Mouse (Mus musculus) midbrain, embryonic 14.5 days (tissue): Measurements from ENCODE around the gene Ttc3. TPM values are rescaled to one million over a fixed set of nuclear protein-coding genes. Genes with fewer than 3 reads are reported as not detected.

Experiments used
- ATAC-seq: fragments of 200-750 bp; cut with Nextera tagmentation; 2 replicates; pipeline ENCODE4 v1.8.0; 2017; ENCODE audit warnings: moderate number of reproducible peaks, moderate library complexity; ENCODE audit not compliant: low FRiP score, low TSS enrichment
- DNase-seq: peaks from one replicate; pipeline ENCODE4 v3.0.0-alpha.2; 2015
- H3K27ac ChIP-seq: fragments of 300-500 bp; sonication (generic); replicated peaks from 2 replicates; pipeline ENCODE4 v1.5.1; 2014; ENCODE audit warnings: mild to moderate bottlenecking, low read depth, low read length, moderate library complexity
- H3K27me3 ChIP-seq: fragments of 300-500 bp; sonication (generic); 2 replicates; pipeline ENCODE4 v1.6.1; 2014; ENCODE audit warnings: low read length, control low read depth, mixed read lengths; ENCODE audit not compliant: control insufficient read depth, insufficient read depth
- H3K36me3 ChIP-seq: fragments of 300-500 bp; sonication (generic); 2 replicates; pipeline ENCODE4 v1.6.1; 2014; ENCODE audit warnings: low read length, control low read depth; ENCODE audit not compliant: control insufficient read depth, insufficient read depth
- H3K4me1 ChIP-seq: fragments of 300-500 bp; sonication (generic); 2 replicates; pipeline ENCODE4 v1.6.1; 2014; ENCODE audit warnings: mild to moderate bottlenecking, antibody characterized with exemption, low read length, control low read depth; ENCODE audit not compliant: control insufficient read depth, insufficient read depth
- H3K4me2 ChIP-seq: fragments of 300-500 bp; sonication (generic); 2 replicates; pipeline ENCODE4 v1.6.1; 2014; ENCODE audit warnings: mild to moderate bottlenecking, low read length, moderate library complexity
- H3K4me3 ChIP-seq: fragments of 300-500 bp; sonication (generic); replicated peaks from 2 replicates; pipeline ENCODE4 v1.5.1; 2014; ENCODE audit warnings: low read depth, low read length
- H3K9ac ChIP-seq: fragments of 300-500 bp; sonication (generic); replicated peaks from 2 replicates; pipeline ENCODE4 v1.6.1; 2014; ENCODE audit warnings: mild to moderate bottlenecking, low read length, moderate library complexity
- H3K9me3 ChIP-seq: fragments of 300-500 bp; sonication (generic); 2 replicates; pipeline ENCODE4 v1.6.1; 2016; ENCODE audit warnings: low read length, control low read depth, mixed read lengths; ENCODE audit not compliant: control insufficient read depth
- WGBS: fragments of 180-500 bp; shearing (Covaris S2); extraction: QIAGEN DNeasy Blood & Tissue Kit; methylation state at CpG from one replicate; pipeline ENCODE4 v1.1.7; 2014; 5-methylcytosine and 5-hydroxymethylcytosine counted together
- polyA plus RNA-seq: library from polyadenylated mRNA; unstranded; fragments of >200 nt; fragmentation: Nextera tagmentation; extraction: Ambion mirVana; gene quantifications from 2 replicates; pipeline ENCODE4 v1.2.1, GENCODE M21; 2014

Gene Ttc3
- polyA plus RNA-seq, 1 experiment from 2014 or later, result 1,144 TPM

DNA sequence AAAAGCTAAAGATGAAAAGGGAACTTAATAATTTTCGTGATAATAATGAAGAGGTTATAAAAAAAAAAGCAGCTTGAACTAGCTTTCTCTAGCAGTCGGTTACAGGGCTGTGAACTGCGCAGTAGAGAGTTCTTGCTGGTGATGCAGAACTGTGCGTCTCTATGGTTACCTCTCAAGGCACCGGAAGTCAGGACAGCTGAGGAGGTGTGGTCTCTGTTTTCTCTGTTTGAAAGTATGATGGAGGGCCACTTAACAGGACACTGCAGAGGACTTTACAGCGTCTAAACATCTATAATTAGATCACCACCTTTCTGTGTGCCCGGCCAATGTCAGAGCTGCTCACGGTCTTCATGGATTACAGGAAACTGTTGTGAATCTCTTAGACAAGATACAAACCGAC is 16.0 kb upstream of the Ttc3 start:
- Histone ChIP-seq H3K4me2 (no peak overlapping the region), H3K27me3 (no peaks in the 10 kb centered on the region), H3K27ac (no peak overlapping the region), H3K9ac (no peak overlapping the region), H3K4me3 (no peak overlapping the region), H3K4me1 (no peaks in the 10 kb centered on the region), H3K9me3 (no peaks in the 10 kb centered on the region), H3K36me3 (no peaks in the 10 kb centered on the region)
- 62% methylated on average over 9 of the region's 9 CpGs for WGBS
- DNase-seq, result peak; percentile 46
- no peak for ATAC-seq

DNA sequence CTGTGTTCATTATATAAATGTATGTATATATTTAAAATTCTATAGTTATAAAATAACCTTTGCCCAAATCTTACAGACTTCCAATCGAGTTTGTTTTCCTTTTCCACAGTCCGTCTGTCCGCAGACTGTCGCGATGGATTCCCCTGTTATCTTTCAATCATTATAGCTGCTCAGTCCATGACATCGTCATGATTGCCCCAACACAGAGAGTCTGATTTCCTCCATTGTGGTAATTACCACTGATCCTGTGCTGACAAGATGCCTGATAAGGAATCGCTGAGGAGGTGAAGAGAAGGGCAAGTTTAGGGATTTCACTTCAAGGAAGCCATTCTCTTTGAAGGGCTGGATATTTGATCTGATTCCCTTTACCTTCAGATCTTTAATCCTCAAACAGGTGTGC is 14.4 kb upstream of the Ttc3 start:
- Histone ChIP-seq H3K4me3 (no peak overlapping the region), H3K27me3 (no peaks in the 10 kb centered on the region), H3K9me3 (no peaks in the 10 kb centered on the region), H3K4me1 (no peaks in the 10 kb centered on the region), H3K36me3 (no peaks in the 10 kb centered on the region), H3K4me2 (no peak overlapping the region), H3K27ac (no peak overlapping the region), H3K9ac (no peak overlapping the region)
- DNase-seq (no peak), ATAC-seq (no peak)
- 76% methylated on average over 7 of the region's 7 CpGs for WGBS

DNA sequence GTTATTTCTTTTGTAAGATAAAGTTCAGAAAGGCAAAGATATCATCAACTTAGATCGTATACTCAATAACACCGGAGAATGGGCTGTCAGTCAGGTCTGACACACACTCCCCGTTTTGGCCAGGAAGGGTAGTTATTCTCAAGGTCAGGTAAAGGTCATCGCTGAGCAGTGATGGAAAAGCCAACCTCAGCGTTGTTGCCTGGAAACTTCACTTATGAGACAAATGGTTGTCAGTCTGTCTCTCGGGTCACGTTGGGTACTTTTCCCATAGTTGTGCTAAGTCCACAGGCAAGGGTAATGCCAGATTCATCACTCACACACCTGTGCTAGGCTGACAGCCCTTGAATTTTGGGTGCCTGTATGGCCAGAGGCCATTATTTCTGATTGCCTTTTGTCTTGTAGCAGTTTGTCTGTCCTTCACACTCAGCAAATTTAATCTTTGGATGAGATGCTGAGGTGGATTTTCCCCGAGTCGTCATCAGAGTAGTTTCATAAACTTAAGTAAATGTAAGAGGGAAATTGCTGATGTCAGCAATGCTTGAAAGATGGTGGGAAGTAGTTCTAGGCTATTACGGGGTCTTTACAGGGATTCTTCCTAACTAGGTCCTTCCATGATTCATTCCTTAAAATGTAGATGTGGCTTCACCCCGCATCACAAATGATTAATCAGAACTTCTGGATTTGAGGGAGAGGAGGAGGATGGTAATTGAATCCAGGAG is 13.5 kb upstream of the Ttc3 start:
- Histone ChIP-seq H3K4me3 (no peak overlapping the region), H3K9me3 (no peaks in the 10 kb centered on the region), H3K27ac (no peak overlapping the region), H3K27me3 (no peaks in the 10 kb centered on the region), H3K4me2 (no peak overlapping the region), H3K36me3 (no peaks in the 10 kb centered on the region), H3K4me1 (peaks cover under 1% of the 10 kb centered on the region; the same call in 1 of the 2 replicates), H3K9ac (no peak overlapping the region)
- DNase-seq (no peak), ATAC-seq (no peak)
- WGBS, result 87% methylated on average over 11 of the region's 11 CpGs

DNA sequence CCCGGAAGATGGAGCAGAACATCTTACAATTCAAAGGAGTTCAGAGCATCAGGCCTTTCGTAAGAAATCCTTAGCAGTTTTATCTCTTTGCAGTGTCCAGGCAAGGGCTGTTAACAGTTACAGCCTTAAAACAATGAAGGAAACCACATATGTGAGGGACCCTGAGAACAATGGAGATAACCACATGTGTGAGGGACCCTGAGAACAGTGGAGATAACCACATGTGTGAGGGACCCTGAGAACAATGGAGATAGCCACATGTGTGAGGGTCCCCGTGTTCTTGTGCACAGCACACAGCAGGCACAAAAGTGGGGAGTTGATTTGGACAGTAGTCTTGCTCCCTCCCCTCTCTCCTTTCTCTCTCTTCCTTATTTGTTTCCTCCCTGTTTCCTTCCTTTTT is 12.3 kb upstream of the Ttc3 start:
- H3K4me3 ChIP-seq, result no peak overlapping the region
- 86% methylated on average over 3 of the region's 3 CpGs for WGBS
- H3K4me1 ChIP-seq, result peaks cover 8% of the 10 kb centered on the region; the same call in 1 of the 2 replicates
- no peak overlapping the region for H3K27ac ChIP-seq
- no peak overlapping the region for H3K9ac ChIP-seq
- no peaks in the 10 kb centered on the region for H3K36me3 ChIP-seq
- DNase-seq (no peak), ATAC-seq (no peak)
- no peaks in the 10 kb centered on the region for H3K27me3 ChIP-seq
- no peaks in the 10 kb centered on the region for H3K9me3 ChIP-seq
- no peak overlapping the region for H3K4me2 ChIP-seq

DNA sequence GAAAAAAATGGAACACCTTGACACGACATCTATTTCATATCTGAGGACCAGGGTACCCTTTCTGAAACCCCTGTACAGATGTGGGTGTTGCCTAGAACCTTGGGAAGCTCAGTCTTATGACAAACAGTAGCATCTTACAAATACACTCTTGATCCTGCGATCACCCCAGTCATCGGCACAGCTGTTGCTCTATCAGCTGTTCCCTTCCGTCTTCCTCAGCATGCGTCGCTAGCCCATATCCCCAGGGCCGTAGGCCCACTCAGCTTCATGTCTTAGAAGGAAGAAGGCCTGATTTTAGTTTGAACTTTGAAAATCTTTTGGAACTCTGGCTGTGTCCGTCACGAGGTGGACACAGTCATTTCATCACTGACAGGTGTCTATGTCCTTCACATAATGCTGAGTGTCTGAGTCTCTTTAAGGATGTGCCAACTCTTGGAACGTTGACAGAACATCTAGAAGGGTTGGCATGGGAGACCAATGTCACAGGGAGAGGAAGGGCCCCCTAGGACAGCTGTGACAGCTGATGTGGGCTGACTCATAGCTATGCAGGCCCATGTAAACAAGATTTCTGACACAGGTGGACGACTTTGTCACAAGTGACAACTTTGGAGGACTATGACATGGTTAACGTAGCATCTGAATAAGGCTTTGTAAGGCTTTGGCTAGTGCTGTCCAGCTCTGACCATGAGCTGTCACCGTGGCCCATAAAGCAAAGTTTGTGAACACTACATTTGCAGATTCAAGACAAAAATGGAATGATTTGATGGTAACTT is 9.7 kb upstream of the Ttc3 start:
- Histone ChIP-seq H3K4me3 (no peak overlapping the region), H3K27ac (no peak overlapping the region), H3K36me3 (peaks cover 5% of the 10 kb centered on the region; the same call in 1 of the 2 replicates), H3K9ac (no peak overlapping the region), H3K27me3 (no peaks in the 10 kb centered on the region), H3K4me2 (no peak overlapping the region), H3K4me1 (peaks cover 8% of the 10 kb centered on the region; the same call in 1 of the 2 replicates), H3K9me3 (no peaks in the 10 kb centered on the region)
- ATAC-seq (no peak), DNase-seq (no peak)
- WGBS, result 86% methylated on average over 13 of the region's 13 CpGs

DNA sequence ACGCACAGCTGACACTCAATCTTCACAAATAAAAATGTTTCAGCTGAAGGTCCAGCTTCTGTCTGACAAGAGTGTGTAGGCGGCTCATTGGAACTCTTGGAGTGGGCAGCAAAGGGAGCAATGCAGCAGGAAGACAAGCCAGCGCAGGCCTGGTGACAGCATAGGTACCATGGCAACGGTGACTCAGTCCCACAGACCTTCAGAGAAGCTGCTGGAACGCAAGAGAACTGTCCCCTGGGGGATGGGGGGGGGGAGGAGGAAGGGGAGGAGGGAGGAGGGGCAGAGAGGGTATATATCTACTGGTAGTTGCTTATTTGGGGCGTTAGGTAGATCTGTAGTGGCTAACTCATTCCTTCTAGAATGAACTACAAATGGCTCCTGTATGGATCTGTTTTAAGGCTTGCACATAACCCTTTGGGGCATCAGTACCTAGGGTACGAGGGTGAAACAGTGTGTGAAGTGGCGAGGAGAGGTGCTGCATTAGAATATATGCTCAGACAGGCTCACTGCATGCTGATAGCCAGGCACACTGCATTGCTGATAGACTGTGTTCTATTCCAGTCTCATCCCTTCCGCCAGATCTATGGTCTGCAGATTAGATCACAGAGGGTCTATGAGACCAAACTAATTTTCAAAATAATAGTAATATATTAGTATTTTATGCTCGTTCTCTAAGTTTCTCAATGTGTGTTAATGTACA is 8.1 kb upstream of the Ttc3 start:
- DNase-seq, result peak; percentile 77
- Histone ChIP-seq H3K4me3 (no peak overlapping the region), H3K27ac (peak overlapping the region; percentile 16; the same call in 1 of the 2 replicates), H3K36me3 (peaks cover 9% of the 10 kb centered on the region; the same call in 1 of the 2 replicates), H3K9ac (no peak overlapping the region; the same call in 1 of the 2 replicates), H3K4me1 (peaks cover 8% of the 10 kb centered on the region; the same call in 1 of the 2 replicates), H3K27me3 (no peaks in the 10 kb centered on the region), H3K9me3 (no peaks in the 10 kb centered on the region), H3K4me2 (no peak overlapping the region)
- ATAC-seq, result no peak
- 47% methylated on average over 10 of the region's 10 CpGs for WGBS

DNA sequence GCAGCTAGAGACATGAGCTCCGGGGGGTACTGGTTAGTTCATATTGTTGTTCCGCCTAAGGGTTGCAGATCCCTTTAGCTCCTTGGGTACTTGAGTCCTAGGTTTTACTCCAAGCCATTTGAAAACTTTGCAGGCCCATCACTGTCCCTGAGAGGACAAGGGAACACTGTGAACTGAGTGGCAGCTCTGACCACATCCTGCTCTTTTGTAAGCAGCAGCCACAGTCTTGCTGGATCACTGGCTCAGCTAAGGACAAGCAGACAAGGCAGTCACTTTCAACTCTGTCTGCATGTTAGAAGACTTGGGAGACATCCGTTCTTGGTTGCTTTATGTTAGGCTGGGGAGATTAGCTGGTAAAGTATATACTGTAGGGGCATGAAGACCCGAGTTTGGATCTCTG is 6.6 kb upstream of the Ttc3 start:
- Histone ChIP-seq H3K4me1 (peaks cover 13% of the 10 kb centered on the region), H3K27ac (no peak overlapping the region), H3K9ac (no peak overlapping the region), H3K4me3 (no peak overlapping the region), H3K9me3 (no peaks in the 10 kb centered on the region), H3K4me2 (no peak overlapping the region), H3K27me3 (no peaks in the 10 kb centered on the region), H3K36me3 (peaks cover 9% of the 10 kb centered on the region; the same call in 1 of the 2 replicates)
- no peak for DNase-seq
- ATAC-seq, result no peak
- 91% methylated on average over 4 of the region's 4 CpGs for WGBS

DNA sequence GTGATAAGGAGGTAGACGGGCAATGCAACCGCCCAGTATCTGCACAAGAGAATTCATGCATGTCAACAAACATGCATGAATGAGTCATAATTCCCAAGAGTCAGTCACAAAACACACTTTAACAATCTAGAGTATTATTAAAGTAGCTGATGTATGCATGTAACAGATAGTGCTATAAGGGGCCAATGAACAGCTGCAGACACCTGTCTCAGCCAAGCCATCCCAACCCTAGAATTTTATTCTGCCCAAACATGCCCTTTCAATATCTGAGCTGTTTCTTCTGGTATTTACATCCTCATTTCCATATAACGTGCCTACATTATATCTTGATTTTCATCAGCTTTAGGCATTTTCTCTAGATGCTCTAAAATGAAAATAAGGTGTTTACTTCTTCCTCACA is 5.0 kb upstream of the Ttc3 start:
- peaks cover 21% of the 10 kb centered on the region for H3K4me1 ChIP-seq
- H3K9ac ChIP-seq, result no peak overlapping the region
- peaks cover 9% of the 10 kb centered on the region; the same call in 1 of the 2 replicates for H3K36me3 ChIP-seq
- no peaks in the 10 kb centered on the region for H3K9me3 ChIP-seq
- H3K4me3 ChIP-seq, result no peak overlapping the region
- DNase-seq (no peak), ATAC-seq (no peak)
- H3K27ac ChIP-seq, result no peak overlapping the region
- 92% methylated on average over 3 of the region's 3 CpGs for WGBS
- H3K27me3 ChIP-seq, result no peaks in the 10 kb centered on the region
- H3K4me2 ChIP-seq, result no peak overlapping the region
